Mouse (Mus musculus) midbrain, embryonic 15.5 days (tissue): ENCODE results near the gene Fam92b. TPM values are rescaled to one million over a fixed set of nuclear protein-coding genes. Genes with fewer than 3 reads are reported as not detected.

Experiments used
- ATAC-seq: fragments of 200-750 bp; cut with Nextera tagmentation; replicated peaks from 2 replicates; pipeline ENCODE4 v1.8.0; 2017; ENCODE audit warnings: moderate TSS enrichment
- H3K27ac ChIP-seq: fragments of 300-500 bp; sonication (generic); 2 replicates; pipeline ENCODE4 v1.5.1; 2015; ENCODE audit warnings: mild to moderate bottlenecking, inconsistent platforms
- H3K27me3 ChIP-seq: fragments of 300-500 bp; sonication (generic); replicated peaks from 2 replicates; pipeline ENCODE4 v1.6.1; 2015; ENCODE audit warnings: inconsistent platforms
- H3K36me3 ChIP-seq: fragments of 300-500 bp; sonication (generic); replicated peaks from 2 replicates; pipeline ENCODE4 v1.6.1; 2015; ENCODE audit warnings: inconsistent platforms
- H3K4me1 ChIP-seq: fragments of 300-500 bp; sonication (generic); 2 replicates; pipeline ENCODE4 v1.6.1; 2015; ENCODE audit warnings: inconsistent platforms
- H3K4me2 ChIP-seq: fragments of 300-500 bp; sonication (generic); 2 replicates; pipeline ENCODE4 v1.6.1; 2015; ENCODE audit warnings: inconsistent platforms, mild to moderate bottlenecking, moderate library complexity
- H3K4me3 ChIP-seq: fragments of 300-500 bp; sonication (generic); 2 replicates; pipeline ENCODE4 v1.5.1; 2015; ENCODE audit warnings: mild to moderate bottlenecking, inconsistent platforms
- H3K9ac ChIP-seq: fragments of 300-500 bp; sonication (generic); 2 replicates; pipeline ENCODE4 v1.6.1; 2015; ENCODE audit warnings: mild to moderate bottlenecking, inconsistent platforms
- H3K9me3 ChIP-seq: fragments of 300-500 bp; sonication (generic); 2 replicates; pipeline ENCODE4 v1.6.1; 2016; ENCODE audit warnings: inconsistent platforms
- WGBS: fragments of 180-500 bp; shearing (Covaris S2); methylation state at CpG from one replicate; pipeline ENCODE4 v1.1.7; 2015; ENCODE audit warnings: mixed read lengths; 5-methylcytosine and 5-hydroxymethylcytosine counted together
- polyA plus RNA-seq: library from polyadenylated mRNA; unstranded; fragments of >200 nt; fragmentation: Nextera tagmentation; extraction: Ambion mirVana; gene quantifications from 2 replicates; pipeline ENCODE4 v1.2.1, GENCODE M21; 2015

Gene Fam92b
- polyA plus RNA-seq, 1 experiment from 2014 or later = 2.1 TPM

DNA sequence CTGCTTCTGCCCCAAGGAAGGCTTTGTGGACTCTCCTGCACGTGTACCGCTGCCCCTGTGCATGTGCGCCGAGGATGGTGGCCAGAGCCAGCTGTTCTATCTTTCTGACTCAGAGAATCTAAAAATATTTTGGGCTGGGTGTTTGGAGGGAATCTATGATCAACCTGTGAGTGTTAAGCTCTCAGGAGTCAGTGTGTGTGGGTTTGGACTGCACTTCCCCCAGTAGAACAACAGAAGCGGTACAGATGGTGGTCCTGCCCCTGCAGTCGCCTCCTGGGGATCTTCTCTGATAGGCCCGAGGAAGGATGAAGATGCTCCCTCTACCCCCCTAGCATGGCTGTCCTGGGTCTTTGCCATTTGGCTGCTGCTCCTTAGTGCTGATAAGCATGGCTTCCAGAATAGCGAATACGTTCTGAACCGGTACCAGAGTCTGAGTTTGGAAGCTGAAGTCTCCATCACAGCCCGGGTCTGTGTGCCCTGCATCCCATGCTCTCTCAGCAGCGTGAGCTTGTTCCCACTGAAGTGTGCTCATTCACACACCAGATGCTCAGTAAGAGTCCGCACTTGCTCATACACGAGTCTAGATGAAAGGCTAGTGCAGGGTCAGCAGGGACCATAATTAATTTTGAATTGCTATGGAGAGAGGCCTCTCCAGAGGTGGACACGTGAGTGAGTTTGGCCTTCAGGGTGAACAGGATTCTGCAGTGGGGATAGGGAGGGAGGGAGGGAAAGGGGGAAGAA, 33.2 kb downstream of the Fam92b start:
- H3K9ac ChIP-seq = peak overlapping the region; percentile 6; the same call in 1 of the 2 replicates
- H3K4me2 ChIP-seq = 0 out of 2 replicates have a peak overlapping the region, but pooled peaks have one; percentile 4
- no peaks in the 10 kb centered on the region for H3K27me3 ChIP-seq
- H3K9me3 ChIP-seq = no peaks in the 10 kb centered on the region
- no peak overlapping the region for H3K4me3 ChIP-seq
- peak; percentile 70 for ATAC-seq
- WGBS = 46% methylated on average over 15 of the region's 15 CpGs
- peak overlapping the region; percentile 72 for H3K27ac ChIP-seq
- peaks cover 24% of the 10 kb centered on the region for H3K4me1 ChIP-seq
- H3K36me3 ChIP-seq = no peaks in the 10 kb centered on the region

DNA sequence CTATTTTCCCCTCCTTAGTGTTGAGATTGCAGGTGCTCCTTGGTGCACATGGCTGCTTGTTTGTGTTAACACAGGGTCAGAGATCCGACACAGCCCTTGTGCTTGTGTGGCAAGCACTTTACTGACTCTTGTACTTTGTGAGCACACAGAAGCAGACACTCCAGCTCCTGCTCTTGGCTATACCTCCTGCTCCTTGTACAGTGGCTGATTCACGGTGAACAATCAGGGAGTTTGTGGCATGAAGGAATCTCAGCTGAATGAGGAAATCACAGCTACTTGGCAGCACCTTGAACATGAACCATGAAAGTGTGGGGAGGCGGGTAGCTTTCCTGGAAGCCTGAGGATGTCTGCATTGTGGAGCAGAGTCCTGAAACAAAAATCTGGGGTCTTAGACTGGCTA, 36.5 kb downstream of the Fam92b start:
- no peak for ATAC-seq
- H3K9ac ChIP-seq = no peak overlapping the region
- H3K27me3 ChIP-seq = no peaks in the 10 kb centered on the region
- peaks cover 24% of the 10 kb centered on the region for H3K4me1 ChIP-seq
- WGBS = 73% methylated on average over 3 of the region's 3 CpGs
- H3K4me2 ChIP-seq = no peak overlapping the region
- no peaks in the 10 kb centered on the region for H3K36me3 ChIP-seq
- H3K9me3 ChIP-seq = no peaks in the 10 kb centered on the region
- H3K4me3 ChIP-seq = no peak overlapping the region
- no peak overlapping the region for H3K27ac ChIP-seq

- ATAC-seq = no peak
- Histone ChIP-seq H3K9ac (no peak overlapping the region), H3K4me3 (no peak overlapping the region), H3K4me2 (no peak overlapping the region), H3K4me1 (peaks cover 7% of the 10 kb centered on the region), H3K27me3 (no peaks in the 10 kb centered on the region), H3K9me3 (no peaks in the 10 kb centered on the region), H3K36me3 (no peaks in the 10 kb centered on the region), H3K27ac (no peak overlapping the region)
- 91% methylated on average over 2 of the region's 2 CpGs for WGBS
These were observed 38.3 kb downstream of the Fam92b start for GRCm38 (mm10) chr8:120138958-120139357.

DNA sequence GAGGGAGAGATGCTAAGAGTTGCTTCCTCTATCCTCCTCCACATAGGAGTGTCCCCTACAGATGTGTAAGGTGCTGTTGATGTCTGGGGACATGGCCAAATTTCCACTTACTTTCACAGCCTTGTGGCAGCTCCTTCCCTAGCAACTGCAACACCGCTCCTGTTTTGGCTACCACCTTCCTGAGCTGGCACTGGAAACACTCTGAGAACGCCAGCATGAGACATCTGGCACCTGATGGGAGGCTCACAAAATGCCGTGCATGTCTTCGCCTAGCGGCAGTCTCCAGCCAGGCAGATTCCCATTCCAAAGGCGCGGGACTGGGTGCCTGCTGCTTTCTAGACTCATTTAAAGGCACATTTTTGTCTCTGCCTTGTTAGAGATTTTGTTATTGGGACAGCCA, 40.6 kb downstream of the Fam92b start:
- Histone ChIP-seq H3K27ac (no peak overlapping the region), H3K4me2 (no peak overlapping the region), H3K9ac (no peak overlapping the region), H3K9me3 (no peaks in the 10 kb centered on the region), H3K27me3 (no peaks in the 10 kb centered on the region), H3K4me1 (no peaks in the 10 kb centered on the region), H3K4me3 (no peak overlapping the region), H3K36me3 (no peaks in the 10 kb centered on the region)
- 61% methylated on average over 7 of the region's 7 CpGs for WGBS
- ATAC-seq = no peak

- H3K36me3 ChIP-seq = no peaks in the 10 kb centered on the region
- H3K9me3 ChIP-seq = no peaks in the 10 kb centered on the region
- no peak overlapping the region for H3K4me2 ChIP-seq
- no peaks in the 10 kb centered on the region for H3K27me3 ChIP-seq
- ATAC-seq = no peak
- no peak overlapping the region for H3K9ac ChIP-seq
- no peaks in the 10 kb centered on the region for H3K4me1 ChIP-seq
- H3K4me3 ChIP-seq = no peak overlapping the region
- H3K27ac ChIP-seq = no peak overlapping the region
- 91% methylated on average over 7 of the region's 7 CpGs for WGBS
These were observed 41.6 kb downstream of the Fam92b start for GRCm38 (mm10) chr8:120135687-120136086.

GRCm38 (mm10) chr8:120133169-120133568, 44.1 kb downstream of the Fam92b start:
- Histone ChIP-seq H3K27ac (no peak overlapping the region), H3K9ac (no peak overlapping the region), H3K27me3 (no peaks in the 10 kb centered on the region), H3K9me3 (no peaks in the 10 kb centered on the region), H3K4me2 (no peak overlapping the region), H3K4me3 (no peak overlapping the region), H3K36me3 (no peaks in the 10 kb centered on the region), H3K4me1 (no peaks in the 10 kb centered on the region)
- WGBS = 86% methylated on average over 7 of the region's 7 CpGs
- no peak for ATAC-seq

GRCm38 (mm10) chr8:120131158-120131557, 46.1 kb downstream of the Fam92b start:
- Histone ChIP-seq H3K27me3 (no peaks in the 10 kb centered on the region), H3K9ac (no peak overlapping the region), H3K4me2 (no peak overlapping the region), H3K4me1 (peaks cover 16% of the 10 kb centered on the region), H3K27ac (no peak overlapping the region), H3K4me3 (no peak overlapping the region), H3K36me3 (no peaks in the 10 kb centered on the region), H3K9me3 (no peaks in the 10 kb centered on the region)
- 83% methylated on average over 8 of the region's 8 CpGs for WGBS
- ATAC-seq = no peak

DNA sequence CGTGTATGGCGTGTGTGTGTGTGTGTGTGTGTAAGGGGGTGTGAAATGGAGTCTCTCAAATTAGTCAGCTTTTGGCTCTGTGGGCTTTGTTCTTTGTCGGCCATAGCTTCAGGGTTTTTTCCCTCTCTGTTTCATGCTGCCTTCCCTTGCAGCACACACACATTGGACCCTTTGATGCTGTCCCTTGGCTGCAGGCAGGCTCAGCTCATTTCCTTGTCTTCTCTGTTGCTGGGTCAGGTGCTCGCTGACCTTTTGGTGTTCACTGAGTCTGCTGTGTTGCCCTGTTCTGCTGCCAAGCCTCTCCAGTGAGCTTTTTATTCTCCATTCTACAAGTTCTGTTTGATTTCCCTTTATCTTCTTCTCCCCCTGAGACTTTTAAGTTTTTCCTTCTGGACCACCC, 47.7 kb downstream of the Fam92b start:
- Histone ChIP-seq H3K9ac (no peak overlapping the region), H3K36me3 (no peaks in the 10 kb centered on the region), H3K27me3 (no peaks in the 10 kb centered on the region), H3K4me1 (peaks cover 29% of the 10 kb centered on the region), H3K4me2 (no peak overlapping the region), H3K9me3 (no peaks in the 10 kb centered on the region), H3K4me3 (no peak overlapping the region), H3K27ac (0 out of 2 replicates have a peak overlapping the region, but pooled peaks have one; percentile 18)
- 36% methylated on average over 4 of the region's 4 CpGs for WGBS
- no peak for ATAC-seq

GRCm38 (mm10) chr8:120126357-120127161, 50.7 kb downstream of the Fam92b start:
- WGBS = 17% methylated on average over 14 of the region's 14 CpGs
- Histone ChIP-seq H3K9me3 (no peaks in the 10 kb centered on the region), H3K4me1 (peaks cover 34% of the 10 kb centered on the region), H3K4me2 (no peak overlapping the region), H3K27ac (peak overlapping the region; percentile 47; the same call in 1 of the 2 replicates), H3K9ac (no peak overlapping the region), H3K27me3 (no peaks in the 10 kb centered on the region), H3K4me3 (no peak overlapping the region), H3K36me3 (no peaks in the 10 kb centered on the region)
- ATAC-seq = no peak

GRCm38 (mm10) chr8:120124836-120125389, 52.4 kb downstream of the Fam92b start:
- H3K27ac ChIP-seq = 0 out of 2 replicates have a peak overlapping the region, but pooled peaks have one; percentile 17
- peak; percentile 65; the same call in 1 of the 2 replicates for ATAC-seq
- no peak overlapping the region for H3K4me2 ChIP-seq
- H3K36me3 ChIP-seq = no peaks in the 10 kb centered on the region
- H3K9me3 ChIP-seq = no peaks in the 10 kb centered on the region
- H3K9ac ChIP-seq = no peak overlapping the region
- H3K27me3 ChIP-seq = no peaks in the 10 kb centered on the region
- peaks cover 34% of the 10 kb centered on the region for H3K4me1 ChIP-seq
- WGBS = 27% methylated on average over 7 of the region's 7 CpGs
- H3K4me3 ChIP-seq = no peak overlapping the region

- Histone ChIP-seq H3K4me2 (no peak overlapping the region), H3K9me3 (no peaks in the 10 kb centered on the region), H3K4me1 (peaks cover 34% of the 10 kb centered on the region), H3K4me3 (no peak overlapping the region), H3K27ac (peak overlapping the region; percentile 9; the same call in 1 of the 2 replicates), H3K9ac (no peak overlapping the region), H3K36me3 (no peaks in the 10 kb centered on the region), H3K27me3 (no peaks in the 10 kb centered on the region)
- 60% methylated on average over 6 of the region's 6 CpGs for WGBS
- no peak for ATAC-seq
These were observed 53.0 kb downstream of the Fam92b start for GRCm38 (mm10) chr8:120124261-120124660.

GRCm38 (mm10) chr8:120120951-120121350, 56.3 kb downstream of the Fam92b start:
- 68% methylated on average over 5 of the region's 5 CpGs for WGBS
- no peak overlapping the region for H3K9ac ChIP-seq
- H3K9me3 ChIP-seq = no peaks in the 10 kb centered on the region
- no peak overlapping the region for H3K4me2 ChIP-seq
- no peak for ATAC-seq
- no peaks in the 10 kb centered on the region for H3K36me3 ChIP-seq
- no peak overlapping the region for H3K27ac ChIP-seq
- H3K27me3 ChIP-seq = no peaks in the 10 kb centered on the region; the same call in 1 of the 2 replicates
- no peak overlapping the region for H3K4me3 ChIP-seq
- peaks cover 17% of the 10 kb centered on the region for H3K4me1 ChIP-seq
